Mouse (Mus musculus) left cerebral cortex, postnatal 4 days (tissue): ENCODE data around the gene Aftph. TPM values are rescaled to one million over a fixed set of nuclear protein-coding genes. Genes with fewer than 3 reads are reported as not detected.

ENCODE experiments used
- DNase-seq: peaks from one replicate; pipeline ENCODE4 v3.0.0-alpha.2; 2022
- intact Hi-C: fragments of 180-260 bp; cut with DNase I; formaldehyde crosslinking; loops from one replicate; pipeline ENCODE4 v1.15.1; 2025
- total RNA-seq, 2 experiments: library from RNA; stranded (reverse); gene quantifications; 2 replicates each; pipeline ENCODE4 v1.2.3; 2021

Aftph gene
- total RNA-seq, 2 experiments from 2014 or later: 55.0 to 55.1 TPM

GRCm38 (mm10) chr11:20733486-20734030, 7.8 kb downstream of the Aftph start:
- DNase-seq: no peak
- intact Hi-C loops: no loop called here

GRCm38 (mm10) chr11:20729403-20729802, 12.0 kb downstream of the Aftph start:
- DNase-seq: no peak
- intact Hi-C loops: no loop called here

- intact Hi-C loops: no loop called here
- no peak for DNase-seq
Measured at GRCm38 (mm10) chr11:20728044-20728443, 13.3 kb downstream of the Aftph start.

GRCm38 (mm10) chr11:20723572-20723971, 17.8 kb downstream of the Aftph start:
- intact Hi-C loops: no loop called here
- no peak for DNase-seq

GRCm38 (mm10) chr11:20712068-20712671, 29.2 kb downstream of the Aftph start:
- intact Hi-C loops: no loop called here
- no peak for DNase-seq

GRCm38 (mm10) chr11:20691000-20691399, 50.4 kb downstream of the Aftph start:
- intact Hi-C loops: loop anchor here (5.0 kb wide), 1 partner anchor 234 kb away; no protein-coding TSS in a partner anchor
- DNase-seq: peak; percentile 67

- intact Hi-C loops: no loop called here
- DNase-seq: no peak
Measured at GRCm38 (mm10) chr11:20681679-20682078, 59.7 kb downstream of the Aftph start.

GRCm38 (mm10) chr11:20680781-20681180, 60.6 kb downstream of the Aftph start:
- no peak for DNase-seq
- intact Hi-C loops: no loop called here

GRCm38 (mm10) chr11:20679396-20679795, 62.0 kb downstream of the Aftph start:
- intact Hi-C loops: no loop called here

GRCm38 (mm10) chr11:20672513-20672912, 68.9 kb downstream of the Aftph start:
- no peak for DNase-seq
- intact Hi-C loops: no loop called here

More at GRCm38 (mm10) chr11:20679396-20679795, 62.0 kb downstream of the Aftph start:
- DNase-seq: no peak

- intact Hi-C loops: no loop called here
- DNase-seq: peak; percentile 48
Measured at GRCm38 (mm10) chr11:20671789-20672392, 69.5 kb downstream of the Aftph start.

GRCm38 (mm10) chr11:20664878-20665277, 76.5 kb downstream of the Aftph start:
- intact Hi-C loops: no loop called here
- DNase-seq: no peak

GRCm38 (mm10) chr11:20663580-20664198, 77.7 kb downstream of the Aftph start:
- DNase-seq: no peak
- intact Hi-C loops: no loop called here

- intact Hi-C loops: no loop called here
Measured at GRCm38 (mm10) chr11:20662811-20663210, 78.6 kb downstream of the Aftph start.

GRCm38 (mm10) chr11:20661652-20662051, 79.7 kb downstream of the Aftph start:
- DNase-seq: peak; percentile 29
- intact Hi-C loops: no loop called here

More at GRCm38 (mm10) chr11:20662811-20663210, 78.6 kb downstream of the Aftph start:
- DNase-seq: no peak

- intact Hi-C loops: no loop called here
- DNase-seq: no peak
Measured at GRCm38 (mm10) chr11:20660111-20661097, 81.0 kb downstream of the Aftph start.

- DNase-seq: peak; percentile 62
- intact Hi-C loops: no loop called here
Measured at GRCm38 (mm10) chr11:20659094-20659493, 82.3 kb downstream of the Aftph start.

- DNase-seq: peak; percentile 59
- intact Hi-C loops: no loop called here
Measured at GRCm38 (mm10) chr11:20656711-20657057, 84.7 kb downstream of the Aftph start.

- DNase-seq: peak; percentile 88
- intact Hi-C loops: no loop called here
Measured at GRCm38 (mm10) chr11:20655795-20656710, 85.3 kb downstream of the Aftph start.

GRCm38 (mm10) chr11:20651166-20651565, 90.2 kb downstream of the Aftph start:
- DNase-seq: no peak
- intact Hi-C loops: no loop called here
